Mouse (Mus musculus): Measurements from ENCODE around the gene Lmx1a.

Lmx1a gene

GRCm38 (mm10) chr1:167878354-167878753 is 189.3 kb downstream of the Lmx1a start:
- DNase-seq (ENCODE audit: low read depth, low spot score): no peak

DNA sequence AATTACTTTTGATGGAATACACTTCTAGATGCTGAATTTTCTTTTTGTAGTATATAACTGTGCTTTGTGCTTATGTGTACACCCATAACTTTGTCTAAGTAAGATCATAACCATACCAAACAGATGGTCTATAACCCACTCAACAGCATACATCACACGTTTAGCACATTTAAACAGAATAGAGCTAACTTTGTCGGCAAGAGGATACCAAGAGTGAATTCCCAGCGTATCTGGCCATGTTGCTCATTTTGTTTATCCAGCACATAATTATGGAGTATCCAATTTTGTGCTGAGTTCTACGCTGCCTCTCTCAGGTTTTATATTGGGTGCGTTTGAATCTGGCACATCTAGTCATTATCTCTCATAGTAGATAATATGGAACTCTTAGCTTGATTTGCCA is 196.7 kb downstream of the Lmx1a start:
- no peak for DNase-seq (ENCODE audit: low read depth, low spot score)

- no peak for DNase-seq (ENCODE audit: low read depth, low spot score)
These were observed 199.1 kb downstream of the Lmx1a start for GRCm38 (mm10) chr1:167888120-167888519.

GRCm38 (mm10) chr1:167888816-167889215 is 199.8 kb downstream of the Lmx1a start:
- peak; percentile 63 for DNase-seq (ENCODE audit: low read depth, low spot score)

GRCm38 (mm10) chr1:167896234-167896633 is 207.2 kb downstream of the Lmx1a start:
- DNase-seq (ENCODE audit: low read depth, low spot score): peak; percentile 67
